Mouse (Mus musculus) neural tube, embryonic 12.5 days (tissue): Measurements from ENCODE around the gene Lrrc9. TPM values are rescaled to one million over a fixed set of nuclear protein-coding genes. Genes with fewer than 3 reads are reported as not detected.

ENCODE experiments used
- ATAC-seq: fragments of 200-750 bp; cut with Nextera tagmentation; 2 replicates; pipeline ENCODE4 v1.8.0; 2017; ENCODE audit warnings: low read depth, mild to moderate bottlenecking, moderate TSS enrichment, moderate library complexity; ENCODE audit not compliant: low FRiP score
- H3K27ac ChIP-seq: fragments of 300-500 bp; sonication (generic); 2 replicates; pipeline ENCODE4 v1.5.1; 2016
- H3K27me3 ChIP-seq: fragments of 300-500 bp; sonication (generic); replicated peaks from 2 replicates; pipeline ENCODE4 v1.6.1; 2016; ENCODE audit warnings: mild to moderate bottlenecking
- H3K36me3 ChIP-seq: fragments of 300-500 bp; sonication (generic); 2 replicates; pipeline ENCODE4 v1.6.1; 2016; ENCODE audit warnings: mild to moderate bottlenecking
- H3K4me1 ChIP-seq: fragments of 300-500 bp; sonication (generic); 2 replicates; pipeline ENCODE4 v1.6.1; 2016
- H3K4me2 ChIP-seq: fragments of 300-500 bp; sonication (generic); replicated peaks from 2 replicates; pipeline ENCODE4 v1.6.1; 2016; ENCODE audit warnings: mild to moderate bottlenecking
- H3K4me3 ChIP-seq: fragments of 300-500 bp; sonication (generic); 2 replicates; pipeline ENCODE4 v1.5.1; 2016
- H3K9ac ChIP-seq: fragments of 300-500 bp; sonication (generic); 2 replicates; pipeline ENCODE4 v1.6.1; 2016; ENCODE audit warnings: mild to moderate bottlenecking
- H3K9me3 ChIP-seq: fragments of 300-500 bp; sonication (generic); 2 replicates; pipeline ENCODE4 v1.6.1; 2016; ENCODE audit warnings: mild to moderate bottlenecking
- WGBS: fragments of 180-500 bp; shearing (Covaris S2); methylation state at CpG from one replicate; pipeline ENCODE4 v1.1.7; 2016; 5-methylcytosine and 5-hydroxymethylcytosine counted together
- polyA plus RNA-seq: library from polyadenylated mRNA; unstranded; fragments of >200 nt; fragmentation: Nextera tagmentation; extraction: Ambion mirVana; gene quantifications from 2 replicates; pipeline ENCODE4 v1.2.1, GENCODE M21; 2016

Lrrc9 gene
- polyA plus RNA-seq, 1 experiment from 2014 or later = 4.4 TPM

DNA sequence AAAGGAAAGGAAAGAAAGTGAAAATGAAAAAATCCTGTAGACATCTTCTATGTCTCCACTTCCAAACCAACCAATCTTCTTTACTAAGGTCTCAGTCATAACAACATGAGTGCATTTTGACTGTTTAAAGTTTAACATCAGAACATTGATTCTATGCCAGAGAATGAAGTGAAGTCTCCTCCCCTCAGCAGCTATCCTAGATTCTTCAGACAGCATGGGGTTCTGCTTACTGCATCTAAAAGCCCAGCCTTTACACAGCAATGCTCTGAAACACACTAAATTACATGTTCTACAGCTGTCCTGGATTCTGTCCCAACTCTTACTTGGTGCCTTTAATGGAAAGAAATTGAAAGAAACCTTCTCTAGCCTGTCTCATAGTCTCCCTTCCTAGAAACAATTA, 43.2 kb downstream of the Lrrc9 start:
- H3K9me3 ChIP-seq = no peaks in the 10 kb centered on the region
- no peak for ATAC-seq
- H3K27ac ChIP-seq = no peak overlapping the region
- H3K27me3 ChIP-seq = no peaks in the 10 kb centered on the region
- H3K36me3 ChIP-seq = no peaks in the 10 kb centered on the region
- no peak overlapping the region for H3K9ac ChIP-seq
- no peaks in the 10 kb centered on the region for H3K4me1 ChIP-seq
- no peak overlapping the region for H3K4me3 ChIP-seq
- no peak overlapping the region for H3K4me2 ChIP-seq

DNA sequence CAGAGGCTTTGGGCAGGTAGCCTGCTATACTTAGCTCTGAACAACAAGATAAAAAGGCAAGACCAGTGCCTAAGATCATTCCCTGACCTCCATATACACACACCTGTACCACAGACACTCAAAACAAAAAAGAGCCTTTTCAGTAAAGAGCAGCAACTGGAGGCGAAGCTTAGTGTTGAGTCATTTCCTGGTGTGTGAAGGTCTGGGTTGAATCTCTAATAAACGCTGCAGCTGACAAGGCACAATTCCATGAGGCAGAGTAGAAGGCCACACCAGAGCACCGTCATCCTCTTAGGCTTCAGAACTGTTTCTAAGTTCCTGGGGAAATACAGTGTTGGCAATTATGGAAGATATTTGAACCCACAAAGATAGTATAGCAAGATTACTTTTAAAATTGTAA, 45.8 kb downstream of the Lrrc9 start:
- Histone ChIP-seq H3K36me3 (no peaks in the 10 kb centered on the region), H3K27ac (no peak overlapping the region), H3K4me2 (no peak overlapping the region), H3K4me3 (no peak overlapping the region), H3K9me3 (no peaks in the 10 kb centered on the region), H3K4me1 (no peaks in the 10 kb centered on the region), H3K9ac (no peak overlapping the region), H3K27me3 (no peaks in the 10 kb centered on the region)
- 89% methylated on average over 3 of the region's 3 CpGs for WGBS
- no peak for ATAC-seq

GRCm38 (mm10) chr12:72489995-72490394, 48.3 kb downstream of the Lrrc9 start:
- H3K4me3 ChIP-seq = no peak overlapping the region
- H3K9me3 ChIP-seq = no peaks in the 10 kb centered on the region
- H3K4me1 ChIP-seq = no peaks in the 10 kb centered on the region
- no peak overlapping the region for H3K4me2 ChIP-seq
- WGBS = 88% methylated on average over 3 of the region's 3 CpGs
- no peaks in the 10 kb centered on the region for H3K36me3 ChIP-seq
- H3K9ac ChIP-seq = no peak overlapping the region
- H3K27me3 ChIP-seq = no peaks in the 10 kb centered on the region
- ATAC-seq = no peak
- H3K27ac ChIP-seq = no peak overlapping the region

DNA sequence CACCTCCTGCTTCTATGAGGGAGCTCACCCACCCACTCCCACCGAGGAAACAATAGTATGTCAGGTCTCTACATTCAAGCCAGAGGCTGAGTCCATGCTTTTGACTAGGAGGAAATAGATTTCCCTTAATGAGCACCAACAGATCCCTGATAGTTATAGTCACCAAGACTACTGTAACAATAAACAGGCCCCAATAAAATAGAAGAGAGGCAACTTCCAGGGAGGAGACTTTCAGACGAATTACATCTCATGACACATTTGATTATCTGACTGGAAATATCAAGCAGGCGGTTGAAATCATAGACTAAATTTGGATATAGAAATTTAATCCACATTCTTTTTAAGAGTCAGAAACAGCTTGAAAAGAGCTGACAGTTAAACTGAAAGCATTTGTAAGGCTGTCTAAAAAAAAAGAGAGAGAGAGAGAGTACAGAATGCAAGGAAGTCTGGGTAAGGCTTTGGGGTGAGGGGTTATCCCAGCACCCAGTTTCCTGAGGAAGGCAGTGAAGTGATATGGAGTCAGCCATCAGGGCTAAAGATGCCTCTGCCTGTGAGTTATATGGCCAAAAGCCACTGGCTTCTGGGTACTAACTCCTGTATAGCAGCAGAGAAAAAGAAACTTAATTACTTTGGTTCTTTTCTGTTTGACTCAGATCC, 49.5 kb downstream of the Lrrc9 start:
- WGBS = 73% methylated on average over 3 of the region's 3 CpGs
- Histone ChIP-seq H3K27ac (no peak overlapping the region), H3K9ac (no peak overlapping the region), H3K9me3 (no peaks in the 10 kb centered on the region), H3K36me3 (no peaks in the 10 kb centered on the region), H3K4me2 (no peak overlapping the region), H3K4me1 (no peaks in the 10 kb centered on the region), H3K4me3 (no peak overlapping the region), H3K27me3 (no peaks in the 10 kb centered on the region)
- ATAC-seq = no peak

- no peaks in the 10 kb centered on the region for H3K36me3 ChIP-seq
- no peak overlapping the region for H3K27ac ChIP-seq
- no peaks in the 10 kb centered on the region for H3K9me3 ChIP-seq
- 52% methylated on average over 12 of the region's 12 CpGs for WGBS
- H3K9ac ChIP-seq = no peak overlapping the region
- H3K4me3 ChIP-seq = no peak overlapping the region
- no peaks in the 10 kb centered on the region for H3K4me1 ChIP-seq
- no peak overlapping the region for H3K4me2 ChIP-seq
- ATAC-seq = peak; percentile 75; the same call in 1 of the 2 replicates
- no peaks in the 10 kb centered on the region for H3K27me3 ChIP-seq
Observed at GRCm38 (mm10) chr12:72496866-72497600, 55.4 kb downstream of the Lrrc9 start.

DNA sequence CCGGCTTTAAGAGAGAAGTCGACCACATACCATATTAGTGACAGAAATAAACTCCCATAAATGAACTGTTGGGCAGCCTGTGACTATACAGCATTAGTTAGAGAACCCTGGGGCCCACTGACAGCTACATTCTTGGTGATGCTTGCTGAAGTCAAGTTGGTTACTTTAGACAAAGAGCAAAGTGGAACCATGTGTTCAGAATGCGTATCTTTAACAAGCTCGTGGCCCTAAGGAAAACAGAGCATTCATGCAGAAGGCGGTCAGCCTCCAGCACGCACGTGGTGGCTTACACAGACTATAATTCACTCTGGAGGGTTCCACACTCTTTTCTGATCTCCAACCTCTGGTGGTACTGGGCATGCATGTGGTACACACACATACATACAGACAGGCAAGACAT, 67.9 kb downstream of the Lrrc9 start:
- no peak for ATAC-seq
- no peaks in the 10 kb centered on the region for H3K27me3 ChIP-seq
- H3K36me3 ChIP-seq = no peaks in the 10 kb centered on the region
- H3K9me3 ChIP-seq = no peaks in the 10 kb centered on the region
- H3K9ac ChIP-seq = no peak overlapping the region
- no peak overlapping the region for H3K4me3 ChIP-seq
- no peak overlapping the region for H3K4me2 ChIP-seq
- 57% methylated on average over 7 of the region's 7 CpGs for WGBS
- H3K27ac ChIP-seq = no peak overlapping the region
- H3K4me1 ChIP-seq = no peaks in the 10 kb centered on the region

GRCm38 (mm10) chr12:72515446-72515845, 73.8 kb downstream of the Lrrc9 start:
- 72% methylated on average over 3 of the region's 3 CpGs for WGBS
- no peak overlapping the region for H3K4me3 ChIP-seq

GRCm38 (mm10) chr12:72518114-72518728, 76.6 kb downstream of the Lrrc9 start:
- 0 out of 2 replicates have a peak, but pooled peaks have one; percentile 29 for ATAC-seq
- Histone ChIP-seq H3K9me3 (no peaks in the 10 kb centered on the region), H3K4me2 (peak overlapping the region; percentile 45), H3K4me3 (no peak overlapping the region), H3K9ac (no peak overlapping the region), H3K27me3 (no peaks in the 10 kb centered on the region), H3K36me3 (no peaks in the 10 kb centered on the region), H3K4me1 (no peaks in the 10 kb centered on the region; the same call in 1 of the 2 replicates), H3K27ac (no peak overlapping the region)
- 25% methylated on average over 12 of the region's 12 CpGs for WGBS

More at GRCm38 (mm10) chr12:72515446-72515845, 73.8 kb downstream of the Lrrc9 start:
- Histone ChIP-seq H3K27me3 (no peaks in the 10 kb centered on the region), H3K4me1 (no peaks in the 10 kb centered on the region; the same call in 1 of the 2 replicates), H3K9me3 (no peaks in the 10 kb centered on the region), H3K9ac (no peak overlapping the region), H3K4me2 (no peak overlapping the region), H3K27ac (no peak overlapping the region), H3K36me3 (no peaks in the 10 kb centered on the region)
- no peak for ATAC-seq

- H3K9ac ChIP-seq = no peak overlapping the region
- no peak for ATAC-seq
- no peaks in the 10 kb centered on the region for H3K9me3 ChIP-seq
- WGBS = 45% methylated on average over 9 of the region's 9 CpGs
- no peaks in the 10 kb centered on the region for H3K27me3 ChIP-seq
- no peak overlapping the region for H3K4me3 ChIP-seq
- H3K36me3 ChIP-seq = no peaks in the 10 kb centered on the region
- H3K27ac ChIP-seq = no peak overlapping the region
- no peaks in the 10 kb centered on the region; the same call in 1 of the 2 replicates for H3K4me1 ChIP-seq
- no peak overlapping the region for H3K4me2 ChIP-seq
Observed at GRCm38 (mm10) chr12:72519352-72519751, 77.7 kb downstream of the Lrrc9 start.

DNA sequence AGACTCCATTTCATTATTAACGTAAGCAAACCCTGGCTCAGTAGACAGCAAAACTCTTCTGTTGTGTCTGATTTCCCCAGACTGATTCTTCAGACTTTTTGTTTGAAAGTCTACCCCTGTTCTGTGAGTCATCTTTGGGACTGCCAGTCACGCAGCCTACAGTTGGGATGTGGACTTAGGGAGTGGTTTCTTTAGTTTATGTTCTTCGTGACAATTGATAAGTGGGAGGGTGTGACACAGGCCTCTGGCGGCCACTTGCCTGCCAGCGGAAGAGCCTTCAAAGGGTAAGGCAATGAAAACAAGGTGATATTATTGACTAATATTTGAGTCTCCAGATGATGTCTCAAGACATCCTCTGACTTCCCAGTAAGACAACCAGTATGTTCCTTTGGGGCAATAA, 78.2 kb downstream of the Lrrc9 start:
- 78% methylated on average over 5 of the region's 5 CpGs for whole genome bisulfite sequencing
- no peak overlapping the region for H3K9ac ChIP-seq
- no peaks in the 10 kb centered on the region for H3K36me3 ChIP-seq
- H3K27ac ChIP-seq = no peak overlapping the region
- H3K27me3 ChIP-seq = no peaks in the 10 kb centered on the region
- no peak overlapping the region for H3K4me2 ChIP-seq
- no peaks in the 10 kb centered on the region for H3K9me3 ChIP-seq
- no peak for ATAC-seq
- H3K4me3 ChIP-seq = no peak overlapping the region
- no peaks in the 10 kb centered on the region; the same call in 1 of the 2 replicates for H3K4me1 ChIP-seq

- no peak overlapping the region for H3K27ac ChIP-seq
- H3K4me2 ChIP-seq = no peak overlapping the region
- no peaks in the 10 kb centered on the region for H3K9me3 ChIP-seq
- WGBS = 4% methylated on average over 2 of the region's 2 CpGs
- no peaks in the 10 kb centered on the region for H3K36me3 ChIP-seq
- H3K4me1 ChIP-seq = no peaks in the 10 kb centered on the region; the same call in 1 of the 2 replicates
- H3K4me3 ChIP-seq = no peak overlapping the region
- no peak for ATAC-seq
- H3K27me3 ChIP-seq = no peaks in the 10 kb centered on the region
- H3K9ac ChIP-seq = no peak overlapping the region
Observed at GRCm38 (mm10) chr12:72520645-72521044, 79.0 kb downstream of the Lrrc9 start.

DNA sequence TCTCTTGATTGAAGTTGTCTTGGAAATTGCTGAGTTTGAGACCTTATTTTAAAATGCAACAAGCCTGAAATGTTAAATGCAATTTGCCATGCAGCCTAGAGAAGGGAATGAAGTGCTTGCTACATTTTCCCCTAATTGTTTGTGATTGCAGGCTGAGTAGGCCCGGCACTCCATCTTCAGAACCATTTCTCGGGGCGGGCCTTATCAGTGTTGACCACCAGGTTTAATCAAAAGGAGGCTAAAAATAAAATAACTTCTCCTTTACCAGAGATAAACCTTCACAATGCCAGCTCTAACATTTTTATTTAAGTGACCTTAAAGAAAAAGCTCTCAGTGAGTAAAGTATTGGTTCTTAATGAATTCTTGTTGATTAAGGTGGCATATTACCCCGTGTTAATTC, 83.9 kb downstream of the Lrrc9 start:
- Histone ChIP-seq H3K4me3 (no peak overlapping the region), H3K27me3 (no peaks in the 10 kb centered on the region), H3K9ac (no peak overlapping the region), H3K4me1 (no peaks in the 10 kb centered on the region), H3K27ac (no peak overlapping the region), H3K9me3 (no peaks in the 10 kb centered on the region), H3K4me2 (no peak overlapping the region), H3K36me3 (no peaks in the 10 kb centered on the region)
- 84% methylated on average over 4 of the region's 4 CpGs for WGBS
- ATAC-seq = no peak
